Mouse (Mus musculus): Measurements from ENCODE around the gene Cadps. TPM values are rescaled to one million over a fixed set of nuclear protein-coding genes. Genes with fewer than 3 reads are reported as not detected.

The Cadps gene
- polyA plus RNA-seq, 1 experiment: not detected

DNA sequence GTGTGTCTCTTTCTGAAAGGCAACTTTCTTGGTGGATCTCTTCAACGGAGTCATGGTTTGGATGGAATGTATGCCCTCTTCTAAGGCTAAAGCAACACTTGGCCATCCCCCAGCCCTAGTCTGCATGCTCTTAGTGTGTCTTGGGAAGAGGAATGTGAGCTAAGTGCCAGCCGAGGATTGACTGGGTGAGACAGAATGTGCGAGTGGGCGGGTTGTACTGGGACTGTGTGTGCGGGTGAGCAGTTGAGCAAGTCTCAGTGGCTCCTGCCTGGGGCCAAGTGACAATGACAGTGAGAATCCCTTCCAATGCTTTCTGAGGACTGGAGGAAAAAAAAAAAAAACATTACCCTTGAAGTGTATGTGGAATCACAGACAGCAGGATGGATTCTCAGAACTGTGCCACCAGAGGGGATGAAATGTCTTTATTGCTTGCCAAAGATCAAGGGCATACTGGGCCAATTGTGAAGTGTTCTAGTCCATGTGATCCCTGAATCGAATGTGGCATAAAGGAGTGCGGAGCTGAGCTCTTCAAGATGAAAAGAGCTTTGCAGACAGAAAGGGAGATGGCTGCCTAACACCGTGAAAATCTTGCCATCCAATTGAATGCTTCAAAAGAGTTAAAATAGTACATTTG, 394.7 kb downstream of the Cadps start:
- H3K4me1 ChIP-seq (ENCODE audit: control insufficient read depth, insufficient read depth, insufficient read length, low read length): no peaks in the 10 kb centered on the region
- H3K27ac ChIP-seq (replicated peaks; ENCODE audit: low read depth, low read length): no peak overlapping the region
- H3K4me3 ChIP-seq (ENCODE audit: insufficient read depth, low read depth, low read length): no peak overlapping the region

DNA sequence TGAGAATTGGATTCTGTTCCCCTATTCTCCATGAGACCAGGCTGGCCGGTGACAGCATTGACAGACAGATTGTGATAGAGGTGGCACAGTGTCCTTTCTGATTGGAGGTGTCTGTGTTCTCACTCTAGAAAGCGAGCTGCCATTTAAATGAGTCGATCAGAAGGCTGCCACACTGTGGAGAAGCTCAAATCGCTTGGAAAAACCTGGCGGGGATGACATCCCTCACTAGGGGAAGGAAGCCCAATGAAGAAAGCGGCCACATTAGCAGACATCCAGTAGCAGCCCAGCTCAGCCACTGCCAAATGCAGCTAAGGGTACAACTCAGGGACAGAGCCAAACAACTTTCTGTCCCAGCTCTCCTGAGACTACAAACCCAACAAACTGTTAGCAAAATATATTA, 397.6 kb downstream of the Cadps start:
- no peaks in the 10 kb centered on the region for H3K4me1 ChIP-seq (ENCODE audit: control insufficient read depth, insufficient read depth, insufficient read length, low read length)
- no peak overlapping the region for H3K27ac ChIP-seq (replicated peaks; ENCODE audit: low read depth, low read length)
- no peak overlapping the region for H3K4me3 ChIP-seq (ENCODE audit: insufficient read depth, low read depth, low read length)

DNA sequence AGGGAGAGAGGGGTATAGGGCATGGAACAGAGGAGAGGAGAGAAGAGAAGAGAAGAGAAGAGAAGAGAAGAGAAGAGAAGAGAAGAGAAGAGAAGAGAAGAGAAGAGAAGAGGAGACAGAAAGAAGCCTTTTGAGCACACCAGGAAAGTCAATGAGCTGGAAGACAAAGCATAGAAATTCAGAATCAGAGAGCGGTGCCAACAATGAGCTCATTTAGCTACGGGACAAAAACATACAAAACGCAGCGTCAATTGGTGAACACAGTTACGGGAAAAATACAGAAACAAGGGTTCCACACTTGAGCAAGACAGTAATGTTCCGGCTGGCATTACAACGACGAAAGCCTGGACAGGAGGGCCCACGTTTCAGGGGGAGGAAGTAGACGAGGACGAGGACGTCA, 412.6 kb downstream of the Cadps start:
- Histone ChIP-seq H3K4me1 (ENCODE audit: control insufficient read depth, insufficient read depth, insufficient read length, low read length) (no peaks in the 10 kb centered on the region), H3K4me3 (ENCODE audit: insufficient read depth, low read depth, low read length) (no peak overlapping the region), H3K27ac (replicated peaks; ENCODE audit: low read depth, low read length) (no peak overlapping the region)

DNA sequence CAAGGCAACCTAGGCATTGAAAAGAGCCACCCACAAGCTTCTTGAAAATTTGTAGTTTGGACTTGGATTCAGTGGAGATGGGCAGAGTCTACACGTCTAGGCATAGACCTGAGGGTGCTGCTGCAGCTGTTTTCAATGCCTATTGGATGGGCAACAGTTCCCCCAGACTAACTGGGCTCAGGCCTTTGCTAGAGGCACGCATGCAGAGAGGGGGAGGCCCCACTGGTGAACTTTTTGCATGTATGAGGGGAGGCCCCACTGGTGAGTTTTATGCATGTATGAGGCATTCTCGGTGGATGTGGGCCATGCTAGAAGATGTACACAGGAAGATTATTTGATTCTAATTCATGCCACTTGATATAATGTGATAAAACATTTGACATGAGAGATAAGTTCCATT, 413.1 kb downstream of the Cadps start:
- Histone ChIP-seq H3K4me1 (ENCODE audit: control insufficient read depth, insufficient read depth, insufficient read length, low read length) (no peaks in the 10 kb centered on the region), H3K27ac (replicated peaks; ENCODE audit: low read depth, low read length) (no peak overlapping the region), H3K4me3 (ENCODE audit: insufficient read depth, low read depth, low read length) (no peak overlapping the region)

DNA sequence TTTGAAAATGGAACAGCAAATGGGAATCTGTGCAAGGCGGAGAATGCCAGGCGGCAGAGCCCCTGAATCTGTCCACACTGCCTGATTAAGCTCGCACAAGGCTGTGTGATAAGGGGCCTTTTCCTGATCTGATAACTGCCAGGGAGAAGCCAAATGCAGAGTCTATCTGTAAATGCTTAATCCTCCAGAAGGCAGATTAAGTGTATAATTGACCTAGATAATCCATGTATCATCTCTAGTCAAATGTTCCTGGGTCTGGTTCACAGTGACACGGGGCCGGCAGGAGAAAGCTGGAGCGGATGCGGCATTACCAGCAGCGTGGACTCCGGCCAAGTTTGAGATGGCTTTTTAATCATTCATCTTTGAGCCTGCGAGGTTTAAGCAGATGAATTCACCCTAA, 416.3 kb downstream of the Cadps start:
- H3K4me1 ChIP-seq (ENCODE audit: control insufficient read depth, insufficient read depth, insufficient read length, low read length): no peaks in the 10 kb centered on the region
- no peak overlapping the region for H3K4me3 ChIP-seq (ENCODE audit: insufficient read depth, low read depth, low read length)
- no peak overlapping the region for H3K27ac ChIP-seq (replicated peaks; ENCODE audit: low read depth, low read length)

DNA sequence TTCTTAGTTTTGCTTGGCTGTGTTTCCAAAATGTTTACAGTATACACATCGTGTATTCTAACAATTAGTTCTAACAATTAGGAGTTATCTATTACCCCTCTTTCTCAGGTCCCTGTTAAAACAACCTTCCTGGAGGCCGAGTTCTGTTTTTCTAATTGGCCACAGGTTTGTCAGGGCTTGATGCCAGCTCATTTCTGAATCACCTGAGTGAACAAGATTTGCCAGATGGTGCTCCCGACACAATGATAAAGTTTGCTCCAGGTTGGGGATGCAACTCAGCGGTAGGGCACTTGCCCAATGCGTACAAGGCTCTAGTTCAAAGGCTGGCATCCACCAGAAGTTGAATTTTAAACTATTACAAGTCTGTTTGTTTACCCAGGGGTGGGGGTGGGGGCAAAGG, 417.7 kb downstream of the Cadps start:
- no peak overlapping the region for H3K4me3 ChIP-seq (ENCODE audit: insufficient read depth, low read depth, low read length)

DNA sequence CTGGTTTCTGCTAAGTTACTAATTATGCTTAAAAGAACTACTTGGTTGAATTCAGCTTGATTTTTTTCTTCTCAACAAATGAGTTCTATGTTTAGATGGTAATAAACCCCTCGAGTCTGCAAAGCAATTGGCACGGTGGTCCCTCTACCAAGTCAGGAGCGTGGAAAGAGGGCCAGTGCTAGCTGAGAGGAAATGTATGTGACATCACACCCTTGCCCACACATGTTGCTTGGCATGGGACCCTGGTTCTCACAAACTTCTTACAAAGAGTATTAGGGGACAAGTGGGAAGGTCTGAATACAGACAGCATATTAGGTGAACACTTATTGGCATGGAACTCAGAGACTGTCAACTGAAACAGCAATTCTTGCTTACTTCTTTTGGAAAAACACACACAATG, 418.2 kb downstream of the Cadps start:
- Histone ChIP-seq H3K27ac (replicated peaks; ENCODE audit: low read depth, low read length) (no peak overlapping the region), H3K4me1 (ENCODE audit: control insufficient read depth, insufficient read depth, insufficient read length, low read length) (no peaks in the 10 kb centered on the region)

More for the DNA sequence above, 417.7 kb downstream of the Cadps start:
- H3K27ac ChIP-seq (replicated peaks; ENCODE audit: low read depth, low read length): no peak overlapping the region
- no peaks in the 10 kb centered on the region for H3K4me1 ChIP-seq (ENCODE audit: control insufficient read depth, insufficient read depth, insufficient read length, low read length)

GRCm38 (mm10) chr14:12404052-12404451, 418.8 kb downstream of the Cadps start:
- Histone ChIP-seq H3K27ac (replicated peaks; ENCODE audit: low read depth, low read length) (no peak overlapping the region), H3K4me3 (ENCODE audit: insufficient read depth, low read depth, low read length) (no peak overlapping the region), H3K4me1 (ENCODE audit: control insufficient read depth, insufficient read depth, insufficient read length, low read length) (no peaks in the 10 kb centered on the region)

More for the DNA sequence above, 418.2 kb downstream of the Cadps start:
- no peak overlapping the region for H3K4me3 ChIP-seq (ENCODE audit: insufficient read depth, low read depth, low read length)

GRCm38 (mm10) chr14:12400116-12400515, 422.8 kb downstream of the Cadps start:
- no peak overlapping the region for H3K4me3 ChIP-seq (ENCODE audit: insufficient read depth, low read depth, low read length)
- H3K4me1 ChIP-seq (ENCODE audit: control insufficient read depth, insufficient read depth, insufficient read length, low read length): no peaks in the 10 kb centered on the region
- H3K27ac ChIP-seq (replicated peaks; ENCODE audit: low read depth, low read length): no peak overlapping the region

DNA sequence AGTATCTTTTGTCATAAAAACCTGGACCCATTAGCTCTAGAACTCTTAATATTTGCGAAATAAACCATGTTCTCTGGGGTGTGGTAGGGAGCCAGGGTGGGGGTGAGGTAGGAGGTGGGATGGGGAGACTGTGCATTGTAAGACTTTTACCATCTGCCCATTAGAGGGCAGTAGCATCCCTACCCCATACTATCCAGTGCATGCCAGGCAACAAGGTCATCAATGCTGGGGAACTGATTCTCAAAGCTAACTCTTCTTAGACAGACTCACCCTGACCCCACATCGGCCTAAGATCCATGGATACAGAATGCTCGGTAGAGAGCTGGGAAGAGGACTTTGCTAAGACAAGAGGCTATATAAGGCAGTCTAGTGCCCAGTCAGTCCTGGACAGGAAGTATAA, 425.3 kb downstream of the Cadps start:
- Histone ChIP-seq H3K4me3 (ENCODE audit: insufficient read depth, low read depth, low read length) (no peak overlapping the region), H3K4me1 (ENCODE audit: control insufficient read depth, insufficient read depth, insufficient read length, low read length) (no peaks in the 10 kb centered on the region)

DNA sequence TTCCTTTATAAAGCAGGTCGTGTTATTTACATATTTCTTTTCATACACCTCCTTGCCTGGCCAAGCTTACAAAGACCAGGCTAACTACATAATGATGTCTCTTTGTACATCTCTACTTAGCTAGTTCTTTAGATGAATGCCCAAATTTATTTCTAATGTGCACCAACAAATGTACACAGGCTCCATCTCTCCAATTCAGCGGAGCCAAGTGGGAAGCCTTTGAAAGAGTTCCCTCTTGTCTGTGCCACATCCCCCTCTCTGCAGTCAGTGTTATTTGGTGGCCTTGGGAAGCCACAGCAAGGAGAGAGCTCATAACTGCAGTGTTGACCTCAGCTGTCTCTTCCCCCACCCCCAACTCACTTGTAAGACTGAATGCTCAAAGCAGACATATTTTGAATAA, 428.6 kb downstream of the Cadps start:
- H3K4me3 ChIP-seq (ENCODE audit: insufficient read depth, low read depth, low read length): no peak overlapping the region
- no peak overlapping the region for H3K27ac ChIP-seq (replicated peaks; ENCODE audit: low read depth, low read length)
- no peaks in the 10 kb centered on the region for H3K4me1 ChIP-seq (ENCODE audit: control insufficient read depth, insufficient read depth, insufficient read length, low read length)

More for the DNA sequence above, 425.3 kb downstream of the Cadps start:
- no peak overlapping the region for H3K27ac ChIP-seq (replicated peaks; ENCODE audit: low read depth, low read length)

GRCm38 (mm10) chr14:12393271-12393861, 429.5 kb downstream of the Cadps start:
- H3K4me3 ChIP-seq (ENCODE audit: insufficient read depth, low read depth, low read length): no peak overlapping the region
- H3K27ac ChIP-seq (replicated peaks; ENCODE audit: low read depth, low read length): no peak overlapping the region
- H3K4me1 ChIP-seq (ENCODE audit: control insufficient read depth, insufficient read depth, insufficient read length, low read length): no peaks in the 10 kb centered on the region

- H3K4me3 ChIP-seq (ENCODE audit: insufficient read depth, low read depth, low read length): no peak overlapping the region
- no peaks in the 10 kb centered on the region for H3K4me1 ChIP-seq (ENCODE audit: control insufficient read depth, insufficient read depth, insufficient read length, low read length)
- no peak overlapping the region for H3K27ac ChIP-seq (replicated peaks; ENCODE audit: low read depth, low read length)
Observed at GRCm38 (mm10) chr14:12391167-12391566, 431.7 kb downstream of the Cadps start.

DNA sequence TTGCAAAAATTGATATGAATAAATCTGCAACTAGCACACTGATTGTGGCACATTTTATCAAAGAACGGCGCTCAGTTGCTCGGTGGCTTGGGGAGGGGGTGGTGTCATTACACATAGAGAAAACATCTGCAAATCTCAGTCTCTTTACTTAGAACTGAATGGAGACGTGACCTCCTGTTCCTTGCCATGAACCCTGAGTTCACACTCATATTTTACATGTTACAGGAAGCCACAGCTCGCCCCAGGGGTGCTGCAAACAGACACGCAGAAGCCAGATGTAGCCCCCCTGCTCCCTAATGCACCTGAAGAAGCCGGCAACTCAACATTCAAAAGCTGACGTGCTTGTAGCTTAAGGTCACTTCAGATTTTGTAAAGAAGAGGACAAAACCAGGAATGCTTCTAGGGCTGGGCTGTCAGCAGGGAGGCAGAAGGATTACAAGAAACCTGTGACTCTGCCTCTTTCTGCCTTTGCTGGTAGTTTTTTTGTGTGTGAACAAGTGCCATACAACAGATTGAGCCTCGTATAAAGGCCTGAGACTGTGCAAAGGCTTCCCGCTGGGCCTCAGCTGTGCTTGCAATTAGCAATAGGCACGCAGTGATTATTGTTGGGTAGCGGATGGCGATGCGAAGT, 434.0 kb downstream of the Cadps start:
- Histone ChIP-seq H3K4me3 (ENCODE audit: insufficient read depth, low read depth, low read length) (no peak overlapping the region), H3K4me1 (ENCODE audit: control insufficient read depth, insufficient read depth, insufficient read length, low read length) (no peaks in the 10 kb centered on the region), H3K27ac (replicated peaks; ENCODE audit: low read depth, low read length) (no peak overlapping the region)

GRCm38 (mm10) chr14:12388192-12388795, 434.6 kb downstream of the Cadps start:
- no peak overlapping the region for H3K27ac ChIP-seq (replicated peaks; ENCODE audit: low read depth, low read length)
- H3K4me3 ChIP-seq (ENCODE audit: insufficient read depth, low read depth, low read length): no peak overlapping the region
- H3K4me1 ChIP-seq (ENCODE audit: control insufficient read depth, insufficient read depth, insufficient read length, low read length): no peaks in the 10 kb centered on the region

DNA sequence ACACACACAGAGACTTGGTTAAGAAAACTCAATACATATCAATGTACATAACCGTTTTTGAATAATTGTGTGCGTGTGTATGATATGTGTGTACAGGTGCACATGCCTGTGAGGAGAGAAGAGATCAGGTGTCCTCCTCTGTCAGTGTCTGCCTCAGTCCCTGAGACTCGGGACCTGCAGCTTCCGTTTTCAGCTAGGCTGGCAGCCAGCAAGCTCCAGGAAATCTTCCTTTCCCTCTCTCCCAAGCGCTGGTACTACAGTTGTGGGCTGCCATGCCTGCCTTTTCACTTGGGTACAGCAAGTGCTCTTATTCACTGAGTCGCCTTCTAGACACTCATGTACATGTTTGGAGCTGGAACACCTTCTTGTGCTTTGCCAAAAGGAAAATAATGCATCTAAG, 435.7 kb downstream of the Cadps start:
- H3K4me3 ChIP-seq (ENCODE audit: insufficient read depth, low read depth, low read length): no peak overlapping the region
- H3K27ac ChIP-seq (replicated peaks; ENCODE audit: low read depth, low read length): no peak overlapping the region
- H3K4me1 ChIP-seq (ENCODE audit: control insufficient read depth, insufficient read depth, insufficient read length, low read length): no peaks in the 10 kb centered on the region
